Mouse (Mus musculus) liver, adult 2 months (tissue): ENCODE measurements at regions not wholly inside any gene's neighbourhood (a gene's known extent, or its start where the extent isn't known, plus 50 kb on each side); places are given as distances from the start of the nearest gene placed in this dataset.

Experiments used
- CTCF ChIP-seq: fragments of 200-500 bp; IDR thresholded peaks from 2 replicates; pipeline ENCODE4 v1.5.1; 2011; ENCODE audit warnings: low read depth, low read length, control low read depth
- POLR2A ChIP-seq: fragments of 200-500 bp; IDR thresholded peaks from 2 replicates; pipeline ENCODE4 v1.6.1; 2011; ENCODE audit warnings: low read length, control low read depth; ENCODE audit not compliant: insufficient read depth; ENCODE audit errors: extremely low read depth

DNA sequence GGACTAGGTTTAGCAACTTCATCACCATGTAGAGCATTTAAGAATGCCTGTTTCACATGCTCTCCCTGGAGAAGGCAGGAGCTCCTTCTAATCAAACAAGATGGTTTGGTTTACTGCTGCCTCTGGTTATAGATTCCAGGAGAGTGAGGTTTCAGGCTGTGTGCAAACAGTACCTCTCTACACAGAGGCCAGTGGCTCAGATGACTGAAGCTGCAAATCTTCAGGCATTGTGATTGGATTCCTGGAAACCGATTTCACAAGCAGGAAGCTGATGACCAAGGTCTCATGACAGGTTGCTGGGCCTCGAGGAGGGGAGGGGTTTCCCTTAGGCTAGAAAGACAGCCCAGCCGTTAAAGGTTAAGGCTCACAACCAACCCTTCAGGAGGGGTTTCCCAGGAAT, 157.3 kb upstream of the Pkdcc start:
- TF ChIP-seq CTCF: no peak
- TF ChIP-seq POLR2A: no peak
